Mouse (Mus musculus) gastrocnemius, adult 18-20 months (tissue): ENCODE results near the gene Trdn. TPM values are rescaled to one million over a fixed set of nuclear protein-coding genes. Genes with fewer than 3 reads are reported as not detected.

Source experiments
- DNase-seq: peaks from one replicate; pipeline ENCODE4 v3.0.0; 2021; ENCODE audit warnings: low spot score
- total RNA-seq, 2 experiments: library from RNA; stranded (reverse); gene quantifications; 2 replicates each; pipeline ENCODE4 v1.2.3; 2021

The Trdn gene
- total RNA-seq, 2 experiments from 2014 or later, result 1,385 to 1,433 TPM

DNA sequence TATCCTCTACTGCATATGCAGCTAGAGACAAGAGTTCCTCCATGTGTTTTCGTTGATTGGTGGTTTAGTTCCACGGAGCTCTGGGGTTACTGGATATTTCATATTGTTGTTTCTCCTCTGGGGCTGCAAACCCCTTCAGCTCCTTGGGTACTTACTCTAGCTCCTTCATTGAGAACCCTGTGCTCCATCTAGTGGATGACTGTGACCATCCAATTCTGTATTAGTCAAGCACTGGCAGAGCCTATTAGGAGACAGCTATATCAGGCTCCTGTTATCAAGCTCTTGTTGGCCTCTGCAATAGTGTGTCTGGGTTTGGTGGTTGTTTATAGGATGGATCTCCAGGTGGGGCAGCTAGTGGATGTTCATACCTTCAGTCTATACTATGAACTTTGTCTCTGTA, 290.2 kb downstream of the Trdn start:
- no peak for DNase-seq

DNA sequence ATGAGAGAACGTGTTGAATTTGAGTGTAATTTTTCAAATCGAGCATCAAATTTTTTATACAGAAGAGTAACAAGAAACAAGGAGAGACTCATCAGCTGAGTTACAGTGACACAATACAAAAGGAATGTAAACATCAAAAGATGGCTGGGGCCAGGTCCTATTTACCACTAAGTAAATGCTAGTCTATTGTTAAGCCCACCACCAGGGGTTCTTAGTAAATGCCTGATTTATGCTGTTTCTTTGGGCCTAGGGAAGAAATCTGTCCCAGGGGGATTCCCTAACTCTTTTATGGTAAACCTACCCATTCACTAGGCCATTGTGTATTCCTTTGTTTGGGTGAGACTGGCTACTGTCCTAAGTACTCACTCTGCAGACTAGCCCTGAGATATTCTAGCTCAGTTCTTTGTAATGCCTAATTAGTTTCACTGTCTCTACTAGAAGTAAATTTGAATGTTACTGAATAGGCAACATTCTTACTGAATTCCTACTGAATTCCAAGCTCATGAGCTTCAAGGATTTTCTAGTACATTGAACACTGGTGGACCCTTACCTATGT, 295.2 kb downstream of the Trdn start:
- DNase-seq, result no peak

Other genes with a start within 250 kb of the Trdn start
- gene Nkain2, start 190.1 kb upstream of the Trdn start, total RNA-seq, result under 1 TPM; 0.14 to 0.53 TPM